ENCODE assay signal across 15 mouse cellular contexts in genomic region chr5:33565886-33566285, GRCm38 (mm10).
"Had no signal": no experiment of that assay in that cellular context is flagged by ENCODE, and none has a peak within 500 bp of the region (broad histone marks: within the 10 kb centered on the region; RNA-seq: fewer than 3 reads in every experiment).

No protein-coding gene starts in this region.

- ATAC-seq: liver, postnatal 0 days; midbrain, embryonic 15.5 days had no signal

- H3K9me3 ChIP-seq: limb, embryonic 12.5 days; liver, embryonic 13.5 days; megakaryocyte, embryonic 14.5 days; midbrain, embryonic 15.5 days; neural tube, embryonic 12.5 days had no signal

- H3K4me1 ChIP-seq: liver, embryonic 13.5 days; midbrain, embryonic 15.5 days; neural tube, embryonic 12.5 days had no signal

- H3K36me3 ChIP-seq: limb, embryonic 12.5 days; liver, embryonic 13.5 days; midbrain, embryonic 15.5 days; neural tube, embryonic 12.5 days had no signal

- H3K27me3 ChIP-seq: liver, embryonic 13.5 days; midbrain, embryonic 15.5 days; neural tube, embryonic 12.5 days had no signal

- H3K4me3 ChIP-seq: layer of hippocampus, adult 2 months; limb, embryonic 12.5 days; liver, embryonic 13.5 days; megakaryocyte, embryonic 14.5 days; midbrain, embryonic 15.5 days; neural tube, embryonic 12.5 days had no signal

- DNase-seq: kidney, postnatal 10 days; kidney, postnatal 4 days; liver; liver, embryonic 13.5 days; liver, postnatal 0 days; right cerebral cortex, postnatal 14 days; thymus, postnatal 4 days had no signal

- H3K4me2 ChIP-seq: limb, embryonic 12.5 days; liver, embryonic 13.5 days; midbrain, embryonic 11.5 days; midbrain, embryonic 15.5 days; neural tube, embryonic 12.5 days had no signal

- H3K27ac ChIP-seq: layer of hippocampus, adult 2 months; limb, embryonic 12.5 days; liver, embryonic 13.5 days; macrophage; midbrain, embryonic 15.5 days; neural tube, embryonic 12.5 days; stomach, postnatal 0 days had no signal

- H3K9ac ChIP-seq: limb, embryonic 12.5 days; liver, embryonic 13.5 days; liver, postnatal 0 days; midbrain, embryonic 15.5 days; neural tube, embryonic 12.5 days had no signal
